26 mouse cellular contexts compared by ENCODE assay signal in the genomic region with DNA sequence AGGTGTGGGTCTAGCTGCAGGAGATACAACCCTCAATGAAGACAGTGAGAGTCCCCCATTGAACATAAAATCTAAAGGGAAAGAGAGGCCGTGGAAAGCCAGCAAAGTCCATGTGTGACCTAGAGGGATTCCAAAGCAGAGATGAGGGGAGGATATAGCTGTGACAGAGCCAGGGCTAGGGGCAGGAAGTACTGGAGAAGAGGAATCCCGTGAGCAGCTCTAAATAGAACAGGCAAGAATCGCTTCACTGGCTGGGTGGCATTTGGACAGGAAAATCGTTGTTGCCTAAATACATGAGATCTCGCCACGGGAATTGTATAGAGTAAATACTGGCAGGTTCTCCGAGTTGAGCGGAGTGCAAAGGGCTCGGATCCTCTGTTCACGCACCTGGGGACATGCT.
DNase-seq lines count a peak whose midpoint lies in the region; ATAC-seq and TF ChIP-seq lines count a peak whose summit lies in the region.
"Had no signal": no experiment of that assay in that cellular context is flagged by ENCODE, and none has a peak within 500 bp of the region (broad histone marks: within the 10 kb centered on the region; RNA-seq: fewer than 3 reads in every experiment).

No protein-coding gene starts in this region.

- H3K4me2 ChIP-seq in kidney, postnatal 0 days (ENCODE audit: low read length), result no peak overlapping the region
- H3K4me2 ChIP-seq: embryonic facial prominence, embryonic 12.5 days; limb, embryonic 13.5 days; liver, embryonic 11.5 days; lung, embryonic 15.5 days; midbrain, embryonic 15.5 days; neural tube, embryonic 15.5 days had no signal

- 0 out of 2 replicates have a peak, but pooled peaks have one; percentile 7 for TF ChIP-seq EP300 in heart, adult 2 months (IDR thresholded peaks at IDR 0.05; ENCODE audit: insufficient read depth, low read depth, low read length)

- no peak for ATAC-seq in kidney, postnatal 0 days (replicated peaks; ENCODE audit: low FRiP score, low read depth)
- ATAC-seq: activated CD4-positive, CD25-positive, alpha-beta regulatory T cell, adult 4 months; CD4-positive, CD25-positive, alpha-beta regulatory T cell, adult 4 months; forebrain, embryonic 14.5 days; hindbrain, embryonic 16.5 days; midbrain, embryonic 15.5 days had no signal

- H3K27ac ChIP-seq in heart, adult 2 months, result peak overlapping the region; percentile 70
- H3K27ac ChIP-seq in kidney, postnatal 0 days, result 0 out of 2 replicates have a peak overlapping the region, but pooled peaks have one; percentile 19
- H3K27ac ChIP-seq: embryonic facial prominence, embryonic 12.5 days; limb, embryonic 13.5 days; lung, embryonic 15.5 days; midbrain, embryonic 10.5 days; midbrain, embryonic 15.5 days; neural tube, embryonic 15.5 days had no signal

- no peak overlapping the region for H3K9ac ChIP-seq in heart, adult 2 months (ENCODE audit: low read depth, low read length)
- no peak overlapping the region for H3K9ac ChIP-seq in kidney, postnatal 0 days (ENCODE audit: low read depth, low read length)
- H3K9ac ChIP-seq: embryonic facial prominence, embryonic 12.5 days; limb, embryonic 13.5 days; lung, embryonic 15.5 days; midbrain, embryonic 15.5 days; neural tube, embryonic 15.5 days had no signal

- WGBS in heart, adult 2 months, result 44% methylated on average over 10 of the region's 10 CpGs
- 62% methylated on average over 10 of the region's 10 CpGs for WGBS in kidney, postnatal 0 days

- H3K4me1 ChIP-seq in heart, adult 2 months (ENCODE audit: control insufficient read depth, insufficient read depth, low read length), result peaks cover 6% of the 10 kb centered on the region
- no peaks in the 10 kb centered on the region for H3K4me1 ChIP-seq in kidney, postnatal 0 days (replicated peaks; ENCODE audit: insufficient read depth, low read length)
- H3K4me1 ChIP-seq: embryonic facial prominence, embryonic 12.5 days; lung, embryonic 15.5 days; midbrain, embryonic 15.5 days; neural tube, embryonic 15.5 days had no signal

- no peaks in the 10 kb centered on the region for H3K9me3 ChIP-seq in kidney, postnatal 0 days (replicated peaks; ENCODE audit: low read length)
- H3K9me3 ChIP-seq: embryonic facial prominence, embryonic 12.5 days; limb, embryonic 13.5 days; lung, embryonic 15.5 days; midbrain, embryonic 10.5 days; midbrain, embryonic 15.5 days; neural tube, embryonic 15.5 days had no signal

- no peaks in the 10 kb centered on the region for H3K27me3 ChIP-seq in heart, adult 2 months (ENCODE audit: control insufficient read depth, insufficient read depth, low read length)
- H3K27me3 ChIP-seq in kidney, postnatal 0 days (ENCODE audit: insufficient read depth, low read length), result no peaks in the 10 kb centered on the region
- H3K27me3 ChIP-seq: embryonic facial prominence, embryonic 12.5 days; limb, embryonic 13.5 days; lung, embryonic 15.5 days; midbrain, embryonic 15.5 days; neural tube, embryonic 15.5 days had no signal

- H3K79me2 ChIP-seq in heart, adult 2 months (replicated peaks; ENCODE audit: control insufficient read depth, insufficient read depth, low read length), result no peaks in the 10 kb centered on the region

- no peak overlapping the region for H3K4me3 ChIP-seq in heart, adult 2 months
- H3K4me3 ChIP-seq in kidney, postnatal 0 days (replicated peaks; ENCODE audit: low read depth, low read length), result no peak overlapping the region
- H3K4me3 ChIP-seq: embryonic facial prominence, embryonic 12.5 days; limb, embryonic 13.5 days; lung, embryonic 15.5 days; midbrain, embryonic 10.5 days; midbrain, embryonic 15.5 days; neural tube, embryonic 15.5 days had no signal

- H3K36me3 ChIP-seq in heart, adult 2 months (ENCODE audit: control insufficient read depth, insufficient read depth, low read length), result peaks cover 13% of the 10 kb centered on the region
- peaks cover 30% of the 10 kb centered on the region for H3K36me3 ChIP-seq in kidney, postnatal 0 days (ENCODE audit: insufficient read depth, low read length)

- intact Hi-C loops in heart, adult 2 months (cut with DNase I), result no loop called here
- intact Hi-C loops in heart, postnatal 10 days (cut with DNase I), result no loop called here

- peak; percentile 29 to 39 for DNase-seq in heart, adult 2 months
- no peak for DNase-seq in heart, adult 9 months (ENCODE audit: low spot score in 2 of 2)
- peak; percentile 24 for DNase-seq in kidney, adult 11 months
- no peak for DNase-seq in kidney, postnatal 25 days
- DNase-seq in kidney, postnatal 0 days (ENCODE audit: low spot score), result no peak
- no peak for DNase-seq in kidney, postnatal 10 days
- peak; percentile 46 to 62 for DNase-seq in heart, postnatal 10 days
- DNase-seq in c-Kit-positive CD71-positive TER-119-positive erythroid progenitor cells, embryonic 14.5 days (ENCODE audit: low spot score), result no peak
- DNase-seq: adrenal gland, adult 8-10 months; cerebellum, adult 11 months; cerebellum, adult 9-11 months; embryo, embryonic 11 days; gastrocnemius, postnatal 36 days; retina, postnatal 1 day; right cerebral cortex, postnatal 14 days had no signal

- TF ChIP-seq CTCF in heart, adult 2 months (IDR thresholded peaks at IDR 0.05), result no peak
- TF ChIP-seq CTCF in kidney, postnatal 0 days (IDR thresholded peaks at IDR 0.05; ENCODE audit: low read depth), result no peak

- no peak for TF ChIP-seq POLR2A in heart, adult 2 months (IDR thresholded peaks at IDR 0.05; ENCODE audit: insufficient read depth, low read depth, low read length)

Comparison
In these comparisons a context has a peak if more than half of its experiments do, and no peak if none do; other contexts are left out.
1. DNase-seq: peak in heart, adult 2 months (2 of 2), kidney, adult 11 months (single experiment) and heart, postnatal 10 days (2 of 2); none in heart, adult 9 months (0 of 2), kidney, postnatal 25 days (0 of 2), kidney, postnatal 0 days (single experiment), kidney, postnatal 10 days (single experiment) and c-Kit-positive CD71-positive TER-119-positive erythroid progenitor cells, embryonic 14.5 days (single experiment).